28 mouse cellular contexts compared by ENCODE assay signal in the genomic region with DNA sequence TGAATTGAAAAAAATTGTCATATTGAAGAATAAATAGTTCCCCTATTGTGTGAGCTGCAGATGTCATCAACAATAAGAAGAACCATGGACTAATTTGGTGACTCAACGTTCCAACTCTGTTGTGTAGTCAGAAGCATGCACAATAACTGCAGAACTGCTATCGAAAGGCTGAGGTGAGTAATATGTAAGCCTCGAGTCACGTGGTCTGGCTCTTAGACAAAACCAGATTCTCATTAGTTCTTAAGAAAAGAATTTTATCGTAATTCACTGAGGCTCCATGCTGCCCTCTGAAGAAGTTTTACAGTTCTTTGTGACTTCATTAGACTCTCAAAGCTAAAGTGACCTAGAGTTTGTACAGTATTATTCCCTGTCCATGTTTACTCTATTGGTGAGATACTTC.
DNase-seq lines count a peak whose midpoint lies in the region; ATAC-seq and TF ChIP-seq lines count a peak whose summit lies in the region.
"Had no signal": no experiment of that assay in that cellular context is flagged by ENCODE, and none has a peak within 500 bp of the region (broad histone marks: within the 10 kb centered on the region; RNA-seq: fewer than 3 reads in every experiment).

No protein-coding gene starts in this region.

- no peaks in the 10 kb centered on the region for H3K4me1 ChIP-seq in MEL (ENCODE audit: control insufficient read depth in 1 of 2, insufficient read depth in 2 of 2, low read length in 2 of 2)
- no peaks in the 10 kb centered on the region for H3K4me1 ChIP-seq in midbrain, embryonic 16.5 days (ENCODE audit: control insufficient read depth, insufficient read depth, low read length)
- H3K4me1 ChIP-seq: heart, embryonic 12.5 days; heart, embryonic 15.5 days; hindbrain, embryonic 10.5 days; hindbrain, embryonic 13.5 days had no signal

- no peak for TF ChIP-seq CTCF in MEL (IDR thresholded peaks at IDR 0.05 in 2 of 3, conservative IDR thresholded peaks at IDR 0.05 in 1 of 3; ENCODE audit: control insufficient read depth in 1 of 3, insufficient read depth in 1 of 3, low read depth in 2 of 3, low read length in 3 of 3, poor library complexity in 1 of 3, severe bottlenecking in 1 of 3)

- no peak overlapping the region for H3K9ac ChIP-seq in MEL (ENCODE audit: control insufficient read depth, low read depth, low read length, poor library complexity, severe bottlenecking)
- no peak overlapping the region for H3K9ac ChIP-seq in midbrain, embryonic 16.5 days (ENCODE audit: low read depth, low read length)
- H3K9ac ChIP-seq: forebrain, postnatal 0 days; heart, embryonic 12.5 days; heart, embryonic 15.5 days; hindbrain, embryonic 13.5 days had no signal

- no peak for TF ChIP-seq EP300 in MEL (IDR thresholded peaks at IDR 0.05; ENCODE audit: low read depth in 1 of 2, low read length in 2 of 2)

- ATAC-seq in midbrain, embryonic 16.5 days = no peak
- ATAC-seq: activated CD4-positive, CD25-positive, alpha-beta regulatory T cell, adult 4 months; CD4-positive, CD25-positive, alpha-beta regulatory T cell, adult 4 months; forebrain, embryonic 14.5 days; forebrain, postnatal 0 days; hindbrain, postnatal 0 days; inflammation-experienced regulatory T-cells, adult 6 months; intestine, embryonic 16.5 days had no signal

- no peak overlapping the region for H3K4me3 ChIP-seq in MEL (ENCODE audit: control insufficient read depth in 1 of 2, insufficient read depth in 1 of 2, low read depth in 2 of 2, low read length in 2 of 2)
- no peak overlapping the region for H3K4me3 ChIP-seq in midbrain, embryonic 16.5 days (ENCODE audit: low read depth, low read length)
- H3K4me3 ChIP-seq: gastrocnemius, adult 2 months; heart, embryonic 12.5 days; heart, embryonic 15.5 days; hindbrain, embryonic 10.5 days; hindbrain, embryonic 13.5 days had no signal

- 90% methylated on average over 5 of the region's 5 CpGs for WGBS in midbrain, embryonic 16.5 days

- peak; percentile 28 for DNase-seq in 416B (ENCODE audit: low read depth)
- DNase-seq in MEL (ENCODE audit: low read depth, low spot score) = no peak
- peak; percentile 14 for DNase-seq in fibroblast of lung, adult 2 months (ENCODE audit: low read depth)
- no peak for DNase-seq in left cerebral cortex, postnatal 14 days (ENCODE audit: low spot score in 2 of 2)
- no peak for DNase-seq in adrenal gland, postnatal 14 days
- DNase-seq: adrenal gland, adult 8-10 months; adrenal gland, postnatal 36 days; B cell, adult 2 months; cerebellum, adult 18-20 months; cerebellum, adult 9-10 months; cerebellum, postnatal 14 days; forebrain, postnatal 0 days; gastrocnemius, adult 2 months; gastrocnemius, postnatal 14 days; heart, adult 11 months; heart, postnatal 10 days; heart, postnatal 36 days had no signal

- no peaks in the 10 kb centered on the region for H3K9me3 ChIP-seq in MEL (replicated peaks; ENCODE audit: insufficient read depth, low read length)
- no peaks in the 10 kb centered on the region for H3K9me3 ChIP-seq in midbrain, embryonic 16.5 days (replicated peaks; ENCODE audit: control insufficient read depth, low read length, poor library complexity, severe bottlenecking)
- H3K9me3 ChIP-seq: heart, embryonic 12.5 days; heart, embryonic 15.5 days; hindbrain, embryonic 10.5 days; hindbrain, embryonic 13.5 days had no signal

- no peaks in the 10 kb centered on the region for H3K27me3 ChIP-seq in MEL (ENCODE audit: control insufficient read depth in 1 of 2, insufficient read depth in 2 of 2, low read length in 2 of 2)
- no peaks in the 10 kb centered on the region for H3K27me3 ChIP-seq in midbrain, embryonic 16.5 days (ENCODE audit: control insufficient read depth, insufficient read depth, low read depth, low read length)
- H3K27me3 ChIP-seq: heart, embryonic 12.5 days; heart, embryonic 15.5 days; hindbrain, embryonic 13.5 days had no signal

- intact Hi-C loops in left cerebral cortex, postnatal 14 days (cut with DNase I) = no loop called here

- TF ChIP-seq POLR2A in MEL (IDR thresholded peaks at IDR 0.05; ENCODE audit: control insufficient read depth in 1 of 2, insufficient read depth in 1 of 2, low read depth in 1 of 2, low read length in 2 of 2, poor library complexity in 1 of 2) = no peak

- H3K4me2 ChIP-seq in midbrain, embryonic 16.5 days (ENCODE audit: low read length) = no peak overlapping the region
- H3K4me2 ChIP-seq: heart, embryonic 12.5 days; heart, embryonic 15.5 days; hindbrain, embryonic 13.5 days had no signal

- TF ChIP-seq RAD21 in MEL (IDR thresholded peaks at IDR 0.05; ENCODE audit: low read depth, low read length) = no peak

- H3K36me3 ChIP-seq in MEL (ENCODE audit: control insufficient read depth in 1 of 2, insufficient read depth in 2 of 2, low read length in 2 of 2) = no peaks in the 10 kb centered on the region
- no peaks in the 10 kb centered on the region for H3K36me3 ChIP-seq in midbrain, embryonic 16.5 days (ENCODE audit: control insufficient read depth, insufficient read depth, low read length)
- H3K36me3 ChIP-seq: heart, embryonic 12.5 days; heart, embryonic 15.5 days; hindbrain, embryonic 10.5 days; hindbrain, embryonic 13.5 days had no signal

- no peak overlapping the region for H3K27ac ChIP-seq in MEL (ENCODE audit: control insufficient read depth, low read depth, low read length)
- no peak overlapping the region for H3K27ac ChIP-seq in midbrain, embryonic 16.5 days (ENCODE audit: low read length)
- H3K27ac ChIP-seq: gastrocnemius, adult 2 months; heart, embryonic 15.5 days; hindbrain, embryonic 10.5 days; hindbrain, embryonic 13.5 days; hindbrain, postnatal 0 days had no signal

- no peaks in the 10 kb centered on the region for H3K79me2 ChIP-seq in MEL (ENCODE audit: control insufficient read depth, insufficient read depth, low read length, poor library complexity)

TF ChIP-seq in MEL, 35 proteins besides CTCF, POLR2A, EP300 and RAD21:
- TF ChIP-seq E2F4 (IDR thresholded peaks at IDR 0.05; ENCODE audit: borderline replicate concordance, low read depth, low read length) (no peak), USF1 (IDR thresholded peaks at IDR 0.05; ENCODE audit: low read depth, low read length) (0 out of 2 replicates have a peak, but pooled peaks have one; percentile 13)

Comparison
In these comparisons a context has a peak if more than half of its experiments do, and no peak if none do; other contexts are left out.
1. DNase-seq: peak in 416B (single experiment) and fibroblast of lung, adult 2 months (single experiment); none in MEL (single experiment), left cerebral cortex, postnatal 14 days (0 of 2) and adrenal gland, postnatal 14 days (single experiment).